Mouse (Mus musculus) MN1 (cell line): Measurements from ENCODE around the gene Nol12.

Experiments
- DNase-seq: peaks from one replicate; pipeline ENCODE4 v3.0.0-alpha.2; 2016; ENCODE audit warnings: low spot score

The Nol12 gene

DNA sequence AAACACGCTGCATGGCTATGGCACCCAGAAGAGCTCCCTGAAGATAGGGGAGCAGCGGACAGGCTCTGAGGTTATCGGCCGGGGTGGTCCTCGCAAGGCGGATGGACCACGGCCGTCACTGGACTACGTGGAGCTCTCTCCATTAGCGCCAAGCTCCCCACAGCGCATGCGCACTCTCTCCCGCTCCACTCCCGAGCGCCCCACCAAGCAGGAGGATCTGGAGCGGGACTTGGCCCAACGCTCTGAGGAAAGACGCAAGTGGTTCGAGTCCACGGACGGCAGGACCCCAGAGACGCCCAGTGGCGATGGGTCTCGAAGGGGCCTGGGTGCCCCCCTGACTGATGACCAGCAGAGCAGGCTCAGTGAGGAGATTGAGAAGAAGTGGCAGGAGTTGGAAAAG, 58.2 kb downstream of the Nol12 start:
- DNase-seq, result no peak
